Mouse (Mus musculus) liver, embryonic 16.5 days (tissue): ENCODE measurements around the gene Rnh1. TPM values are rescaled to one million over a fixed set of nuclear protein-coding genes. Genes with fewer than 3 reads are reported as not detected.

Experiments used
- ATAC-seq: fragments of 200-750 bp; cut with Nextera tagmentation; 2 replicates; pipeline ENCODE4 v1.8.0; 2017; ENCODE audit warnings: low read depth, mild to moderate bottlenecking, moderate number of reproducible peaks, moderate library complexity
- H3K27ac ChIP-seq: fragments of 300-500 bp; sonication (generic); 2 replicates; pipeline ENCODE4 v1.5.1; 2014; ENCODE audit warnings: mild to moderate bottlenecking, low read length
- H3K27me3 ChIP-seq: fragments of 300-500 bp; sonication (generic); 2 replicates; pipeline ENCODE4 v1.6.1; 2014; ENCODE audit warnings: low read depth, low read length, mixed read lengths; ENCODE audit not compliant: control insufficient read depth, insufficient read depth
- H3K36me3 ChIP-seq: fragments of 300-500 bp; sonication (generic); 2 replicates; pipeline ENCODE4 v1.6.1; 2014; ENCODE audit warnings: mild to moderate bottlenecking; ENCODE audit not compliant: control insufficient read depth, insufficient read depth
- H3K4me1 ChIP-seq: fragments of 300-500 bp; sonication (generic); 2 replicates; pipeline ENCODE4 v1.6.1; 2014; ENCODE audit warnings: low read depth, low read length, mixed read lengths; ENCODE audit not compliant: control insufficient read depth
- H3K4me2 ChIP-seq: fragments of 300-500 bp; sonication (generic); 2 replicates; pipeline ENCODE4 v1.6.1; 2014; ENCODE audit warnings: low read depth, low read length, mixed read lengths
- H3K4me3 ChIP-seq: fragments of 300-500 bp; sonication (generic); 2 replicates; pipeline ENCODE4 v1.5.1; 2014; ENCODE audit warnings: low read depth, mild to moderate bottlenecking, low read length
- H3K9ac ChIP-seq: fragments of 300-500 bp; sonication (generic); 2 replicates; pipeline ENCODE4 v1.6.1; 2014; ENCODE audit warnings: low read depth, low read length
- H3K9me3 ChIP-seq: fragments of 300-500 bp; sonication (generic); replicated peaks from 2 replicates; pipeline ENCODE4 v1.6.1; 2016; ENCODE audit warnings: low read length; ENCODE audit not compliant: control insufficient read depth
- WGBS: fragments of 180-500 bp; shearing (Covaris S2); extraction: QIAGEN DNeasy Blood & Tissue Kit; methylation state at CpG from one replicate; pipeline ENCODE4 v1.1.7; 2014; ENCODE audit not compliant: insufficient replicate concordance; 5-methylcytosine and 5-hydroxymethylcytosine counted together
- polyA plus RNA-seq: library from polyadenylated mRNA; unstranded; fragments of >200 nt; fragmentation: Nextera tagmentation; extraction: Ambion mirVana; gene quantifications from 2 replicates; pipeline ENCODE4 v1.2.1, GENCODE M21; 2015

Gene Rnh1
- polyA plus RNA-seq, result 70.1 and 71.7 TPM in 2 replicates

- no peaks in the 10 kb centered on the region for H3K36me3 ChIP-seq
- H3K4me2 ChIP-seq, result peak within 1 kb of the TSS; percentile 96
- peak within 1 kb of the TSS; percentile 82 for H3K4me3 ChIP-seq
- H3K9ac ChIP-seq, result peak within 1 kb of the TSS; percentile 82
- H3K27me3 ChIP-seq, result no peaks in the 10 kb centered on the region
- ATAC-seq, result peak; percentile 85
- WGBS, result 2% methylated on average over 55 of the region's 55 CpGs
- H3K9me3 ChIP-seq, result no peaks in the 10 kb centered on the region
- H3K27ac ChIP-seq, result peak within 1 kb of the TSS; percentile 93
- H3K4me1 ChIP-seq, result peaks cover 54% of the 10 kb centered on the region
Observed at GRCm38 (mm10) chr7:141172116-141173006, at the start of gene Rnh1. Rnh1 (minus strand) TSS chr7:141172857.

- peak overlapping the region; percentile 59 for H3K9ac ChIP-seq
- no peak for ATAC-seq
- H3K4me3 ChIP-seq, result peak overlapping the region; percentile 74
- peak overlapping the region; percentile 74 for H3K27ac ChIP-seq
- no peaks in the 10 kb centered on the region for H3K9me3 ChIP-seq
- peak overlapping the region; percentile 97 for H3K4me2 ChIP-seq
- peaks cover 51% of the 10 kb centered on the region for H3K4me1 ChIP-seq
- peaks cover 2% of the 10 kb centered on the region; the same call in 1 of the 2 replicates for H3K36me3 ChIP-seq
- H3K27me3 ChIP-seq, result no peaks in the 10 kb centered on the region
- WGBS, result 19% methylated on average over 8 of the region's 8 CpGs
Observed at GRCm38 (mm10) chr7:141222126-141222467, 49.4 kb upstream of the Rnh1 start.

GRCm38 (mm10) chr7:141221249-141222125 is 48.8 kb upstream of the Rnh1 start:
- Histone ChIP-seq H3K4me1 (peaks cover 57% of the 10 kb centered on the region), H3K4me3 (peak overlapping the region; percentile 74), H3K27ac (peak overlapping the region; percentile 81), H3K9me3 (no peaks in the 10 kb centered on the region), H3K36me3 (peaks cover 2% of the 10 kb centered on the region; the same call in 1 of the 2 replicates), H3K4me2 (peak overlapping the region; percentile 97), H3K27me3 (no peaks in the 10 kb centered on the region), H3K9ac (peak overlapping the region; percentile 84)
- 8% methylated on average over 44 of the region's 44 CpGs for WGBS
- ATAC-seq, result peak; percentile 97

GRCm38 (mm10) chr7:141220377-141220776 is 47.7 kb upstream of the Rnh1 start:
- peak overlapping the region; percentile 84 for H3K9ac ChIP-seq
- peak overlapping the region; percentile 81 for H3K27ac ChIP-seq
- peaks cover 64% of the 10 kb centered on the region for H3K4me1 ChIP-seq

GRCm38 (mm10) chr7:141219558-141220099 is 47.0 kb upstream of the Rnh1 start:
- ATAC-seq, result no peak
- H3K36me3 ChIP-seq, result peaks cover 2% of the 10 kb centered on the region; the same call in 1 of the 2 replicates
- no peak overlapping the region for H3K4me3 ChIP-seq
- peaks cover 72% of the 10 kb centered on the region for H3K4me1 ChIP-seq
- H3K9ac ChIP-seq, result peak overlapping the region; percentile 39
- no peaks in the 10 kb centered on the region for H3K27me3 ChIP-seq
- peak overlapping the region; percentile 40 for H3K27ac ChIP-seq
- WGBS, result 83% methylated on average over 1 of the region's 1 CpGs
- no peak overlapping the region for H3K4me2 ChIP-seq
- no peaks in the 10 kb centered on the region for H3K9me3 ChIP-seq

More at GRCm38 (mm10) chr7:141220377-141220776, 47.7 kb upstream of the Rnh1 start:
- Histone ChIP-seq H3K4me2 (peak overlapping the region; percentile 97), H3K36me3 (peaks cover 2% of the 10 kb centered on the region; the same call in 1 of the 2 replicates), H3K9me3 (no peaks in the 10 kb centered on the region), H3K27me3 (no peaks in the 10 kb centered on the region), H3K4me3 (peak overlapping the region; percentile 74; the same call in 1 of the 2 replicates)
- no peak for ATAC-seq
- 61% methylated on average over 1 of the region's 1 CpGs for WGBS

- no peak for ATAC-seq
- no peak overlapping the region for H3K4me3 ChIP-seq
- WGBS, result 80% methylated on average over 5 of the region's 5 CpGs
Observed at GRCm38 (mm10) chr7:141218557-141219133, 46.0 kb upstream of the Rnh1 start.

GRCm38 (mm10) chr7:141218141-141218540 is 45.5 kb upstream of the Rnh1 start:
- H3K27ac ChIP-seq, result no peak overlapping the region
- ATAC-seq, result no peak

More at GRCm38 (mm10) chr7:141218557-141219133, 46.0 kb upstream of the Rnh1 start:
- H3K9me3 ChIP-seq, result no peaks in the 10 kb centered on the region
- H3K9ac ChIP-seq, result no peak overlapping the region
- H3K4me2 ChIP-seq, result no peak overlapping the region
- no peak overlapping the region; the same call in 1 of the 2 replicates for H3K27ac ChIP-seq
- no peaks in the 10 kb centered on the region for H3K27me3 ChIP-seq
- peaks cover 2% of the 10 kb centered on the region; the same call in 1 of the 2 replicates for H3K36me3 ChIP-seq
- H3K4me1 ChIP-seq, result peaks cover 79% of the 10 kb centered on the region

GRCm38 (mm10) chr7:141217343-141218013 is 44.8 kb upstream of the Rnh1 start:
- ATAC-seq, result no peak
- Histone ChIP-seq H3K4me2 (peak overlapping the region; percentile 100), H3K27ac (peak overlapping the region; percentile 94), H3K9ac (peak overlapping the region; percentile 7; the same call in 1 of the 2 replicates), H3K9me3 (no peaks in the 10 kb centered on the region), H3K36me3 (peaks cover 2% of the 10 kb centered on the region; the same call in 1 of the 2 replicates), H3K4me3 (peak overlapping the region; percentile 80), H3K27me3 (no peaks in the 10 kb centered on the region), H3K4me1 (peaks cover 78% of the 10 kb centered on the region)
- WGBS, result 87% methylated on average over 17 of the region's 17 CpGs

More at GRCm38 (mm10) chr7:141218141-141218540, 45.5 kb upstream of the Rnh1 start:
- no peak overlapping the region for H3K4me3 ChIP-seq
- peaks cover 80% of the 10 kb centered on the region for H3K4me1 ChIP-seq
- H3K27me3 ChIP-seq, result no peaks in the 10 kb centered on the region
- no peaks in the 10 kb centered on the region for H3K9me3 ChIP-seq
- WGBS, result 86% methylated on average over 3 of the region's 3 CpGs
- peaks cover 2% of the 10 kb centered on the region; the same call in 1 of the 2 replicates for H3K36me3 ChIP-seq
- no peak overlapping the region for H3K9ac ChIP-seq
- H3K4me2 ChIP-seq, result no peak overlapping the region
